Mouse (Mus musculus) layer of hippocampus, postnatal 25 days (tissue): ENCODE results near the gene Nsd2. TPM values are rescaled to one million over a fixed set of nuclear protein-coding genes. Genes with fewer than 3 reads are reported as not detected.
A peak's percentile ranks its signal among the peaks of the same experiment; 100 is the strongest.
"Not testable (repeated sequence)": the region's sequence is repeated elsewhere in the genome, so short reads cannot be mapped to it uniquely, and the experiment has no call there.

Source experiments
- DNase-seq, 2 experiments: peaks; one replicate each; pipeline ENCODE4 v3.0.0; 2022; ENCODE audit warnings: mixed read lengths in 2 of 2, low spot score in 1 of 2; ENCODE audit errors: extremely low spot score in 1 of 2
- microRNA-seq, 2 experiments: library from miRNA; unstranded; fragments of <30 nt; microRNA quantifications; one replicate each; pipeline ENCODE4 v1.2.0; 2021
- total RNA-seq, 2 experiments: library from RNA; stranded (reverse); gene quantifications; 2 replicates each; pipeline ENCODE4 v1.2.3; 2021

Gene Nsd2
- total RNA-seq, 2 experiments from 2014 or later: 122 to 126 TPM

DNA sequence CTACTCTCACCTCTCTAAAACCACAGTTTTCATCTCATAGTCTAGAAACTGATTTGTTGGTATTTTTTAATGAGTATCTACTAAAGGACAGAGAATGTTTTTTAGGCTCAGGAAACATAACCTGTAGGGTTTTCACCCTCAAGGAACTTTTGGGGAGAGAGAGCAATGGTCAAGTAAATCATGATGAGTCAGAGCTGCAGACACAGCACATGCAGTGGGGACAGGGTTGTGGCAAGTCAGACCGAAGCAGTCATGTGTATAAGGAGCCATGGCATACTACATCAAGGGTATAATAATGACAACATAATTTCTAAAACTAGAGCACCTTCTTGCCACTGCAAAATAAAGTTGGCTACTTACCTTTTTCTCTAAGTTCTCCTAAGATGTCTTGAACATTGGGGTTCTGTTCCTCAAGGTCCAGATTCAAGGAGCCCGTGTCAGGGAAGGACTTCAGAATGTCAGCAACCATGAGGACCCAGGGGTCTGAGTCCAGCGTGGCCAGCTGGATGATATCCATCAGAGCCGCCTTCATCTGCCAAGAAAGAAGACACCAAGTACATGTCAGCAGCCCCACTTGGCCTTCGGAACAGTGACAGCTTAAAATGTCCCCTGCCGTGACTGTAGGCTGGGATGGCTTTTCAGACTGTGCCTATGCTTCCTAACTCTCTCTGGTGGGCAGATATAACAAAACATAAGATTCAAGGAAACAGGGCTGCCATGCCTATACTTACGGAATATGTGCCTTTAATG lies 101.1 kb downstream of the Nsd2 start:
- DNase-seq: no peak

DNA sequence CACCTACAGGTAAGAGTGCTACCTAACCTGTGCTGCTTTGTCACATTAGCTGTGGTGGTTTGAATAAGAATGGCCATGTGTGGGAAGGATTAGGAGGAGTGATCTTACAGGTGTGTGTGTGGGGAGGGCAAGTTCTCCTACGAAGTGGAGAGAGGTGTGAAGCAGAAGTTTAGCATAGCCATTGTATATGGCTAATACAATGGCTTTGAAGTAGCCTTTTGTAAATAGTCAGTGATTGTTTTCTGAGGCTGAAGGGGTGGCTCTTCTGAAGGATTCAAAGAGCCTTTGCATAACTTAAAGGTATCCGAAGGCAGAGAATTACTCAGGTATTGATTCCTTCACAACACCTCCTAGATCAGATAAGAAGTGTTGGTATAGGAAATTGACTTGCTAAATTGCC lies 102.0 kb downstream of the Nsd2 start:
- DNase-seq: no peak

GRCm38 (mm10) chr5:33926170-33926569 lies 105.6 kb downstream of the Nsd2 start:
- no peak for DNase-seq

DNA sequence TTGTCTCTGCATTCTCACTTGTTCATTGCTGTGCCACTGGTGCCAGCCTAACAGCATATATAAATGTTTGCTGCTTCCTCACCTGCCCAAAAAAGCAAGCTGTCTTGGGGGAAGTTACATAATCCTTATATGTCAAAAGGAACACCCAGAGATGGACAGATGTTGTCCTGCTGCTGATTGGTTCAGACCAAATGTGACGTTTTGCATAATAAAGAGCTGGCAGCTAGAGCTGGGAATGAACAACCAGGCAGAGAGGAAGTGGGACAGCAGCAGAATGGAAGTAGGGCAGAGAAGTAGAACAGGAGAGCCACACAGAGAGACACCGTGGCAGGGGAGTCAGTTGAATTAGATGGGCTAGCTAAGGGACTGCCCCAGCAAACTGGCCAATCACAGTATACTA lies 111.9 kb downstream of the Nsd2 start:
- no peak for DNase-seq

DNA sequence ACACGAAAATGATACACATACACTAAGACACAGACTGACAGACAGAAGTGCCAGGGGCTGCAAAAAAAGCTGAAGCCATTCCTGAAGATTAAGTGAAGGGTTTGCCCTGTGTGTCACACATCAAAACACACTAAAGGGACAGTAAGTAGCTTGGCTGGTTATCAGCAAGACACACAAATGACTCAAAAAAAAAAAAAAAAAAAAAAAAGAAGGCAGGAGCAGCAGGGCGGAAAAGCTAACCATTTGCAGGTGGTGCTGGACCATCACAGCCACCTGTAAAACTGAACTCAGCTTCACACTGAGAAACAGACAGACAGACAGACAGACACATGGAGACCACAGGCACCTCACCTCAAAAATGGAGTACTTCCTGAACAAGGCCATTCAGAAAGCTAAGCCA lies 113.6 kb downstream of the Nsd2 start:
- no peak for DNase-seq

GRCm38 (mm10) chr5:33934877-33935276 lies 114.4 kb downstream of the Nsd2 start:
- DNase-seq: no peak

- DNase-seq: no peak
These were observed 115.2 kb downstream of the Nsd2 start for GRCm38 (mm10) chr5:33935700-33936111.

DNA sequence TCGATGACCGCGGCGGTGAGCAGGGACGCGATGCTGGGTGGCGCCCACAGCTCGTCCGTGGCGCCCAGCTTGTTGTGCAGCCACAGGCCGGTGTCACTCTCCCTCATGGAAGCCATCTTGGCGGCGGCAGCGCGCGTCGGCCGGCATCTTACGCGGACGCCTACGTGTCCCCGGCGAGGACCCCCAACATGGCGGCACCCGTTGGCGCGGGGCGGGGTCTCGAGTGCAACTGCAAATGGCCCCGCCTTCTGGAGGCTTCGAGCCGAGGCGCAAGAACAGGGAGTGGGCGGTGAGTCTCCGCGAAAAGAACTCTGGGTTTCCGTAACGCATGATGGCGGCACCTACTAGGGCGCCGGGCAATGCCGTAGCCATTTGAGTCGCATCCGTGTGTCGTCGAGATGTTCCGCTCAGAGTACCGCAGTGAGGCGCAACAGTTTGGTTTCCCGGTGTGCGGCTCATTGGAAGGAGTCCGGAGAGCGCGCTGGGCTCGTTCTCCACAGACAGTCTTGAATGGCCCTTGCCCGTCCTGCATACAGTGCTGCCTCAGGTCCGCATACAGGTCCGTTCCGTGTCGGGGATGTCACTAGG lies 115.7 kb downstream of the Nsd2 start, which contains the start of gene Nelfa:
Nelfa (minus strand) TSS at position 294 of the 588 bp plus-strand sequence.
- DNase-seq: peak; percentile 94 to 97

DNA sequence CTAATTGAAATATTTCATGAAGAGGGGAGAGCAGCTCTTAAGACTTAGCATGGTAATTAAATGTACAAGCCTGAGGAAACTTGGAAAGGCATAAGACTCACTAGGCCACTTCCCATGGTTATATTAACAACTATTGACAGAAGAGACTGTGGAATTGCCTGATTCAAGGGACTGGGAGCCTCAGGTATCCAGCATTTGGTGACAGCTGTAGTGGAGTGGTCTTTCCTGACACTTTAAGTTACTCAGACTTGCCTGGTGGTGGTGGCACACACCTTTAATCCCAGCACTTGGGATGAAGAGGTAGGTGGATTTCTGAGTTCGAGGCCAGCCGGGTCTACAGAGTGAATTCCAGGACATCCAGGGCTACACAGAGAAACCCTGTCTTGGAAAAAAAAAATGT lies 116.7 kb downstream of the Nsd2 start:
- DNase-seq: no peak

- DNase-seq: no peak
These were observed 117.9 kb downstream of the Nsd2 start for GRCm38 (mm10) chr5:33938448-33938847.

GRCm38 (mm10) chr5:33947035-33947434 lies 126.5 kb downstream of the Nsd2 start:
- not testable (repeated sequence) for DNase-seq

Small RNAs within 50 kb of the gene (microRNA-seq; reads per million reads assigned to microRNA genes)
- 1.2 to 2.2 reads per million in 2 experiments for gene Mir7024

Other genes starting within 250 kb of the Nsd2 start
- gene Fam53a, start 191.1 kb upstream of the Nsd2 start, total RNA-seq: 10 to 100 TPM; 25.5 to 25.7 TPM
- gene Gm9903, start 190.8 kb upstream of the Nsd2 start, total RNA-seq: 1 to 10 TPM in 1 of 2 experiments, under 1 TPM in 1; 0.59 to 1.4 TPM
- gene Slbp, start 168.2 kb upstream of the Nsd2 start, total RNA-seq: 10 to 100 TPM; 22.4 to 22.5 TPM
- gene Tacc3, start 162.6 kb upstream of the Nsd2 start, total RNA-seq: 1 to 10 TPM; 5.2 to 8.3 TPM
- gene Tmem129, start 162.3 kb upstream of the Nsd2 start, total RNA-seq: 10 to 100 TPM; 23.7 to 25.1 TPM
- gene Fgfr3, start 99.1 kb upstream of the Nsd2 start, total RNA-seq: 100 to 1,000 TPM; 107 to 123 TPM
- 100 to 1,000 TPM in 1 of 2 experiments, 10 to 100 TPM in 1; 98.8 to 103 TPM for gene Letm1, start 37.9 kb upstream of the Nsd2 start, total RNA-seq
- gene Nelfa, start 115.7 kb downstream of the Nsd2 start, total RNA-seq: 10 to 100 TPM; 19.7 to 20.1 TPM
- 10 to 100 TPM; 62.5 to 74.8 TPM for gene Gm1673, start 162.7 kb downstream of the Nsd2 start, total RNA-seq
- 100 to 1,000 TPM; 131 to 133 TPM for gene Nat8l, start 175.3 kb downstream of the Nsd2 start, total RNA-seq